Comparison of ENCODE assay signal across 15 mouse cellular contexts in genomic region chr10:25405551-25405950, GRCm38 (mm10). TPM values are rescaled to one million over a fixed set of nuclear protein-coding genes. Genes with fewer than 3 reads are reported as not detected.
DNase-seq lines count a peak whose midpoint lies in the region.
"Had no signal": no experiment of that assay in that cellular context is flagged by ENCODE, and none has a peak within 500 bp of the region (broad histone marks: within the 10 kb centered on the region; RNA-seq: fewer than 3 reads in every experiment).

No protein-coding gene starts in this region.

- DNase-seq in heart, adult 11 months: peak; percentile 80
- no peak for DNase-seq in heart, postnatal 4 days
- peak; percentile 78 for DNase-seq in A20 (ENCODE audit: low read depth, low spot score)
- DNase-seq in cerebellum, postnatal 25 days: no peak
- DNase-seq: adrenal gland, adult 2 months; adrenal gland, adult 8-10 months; adrenal gland, postnatal 10 days; adrenal gland, postnatal 14 days; adrenal gland, postnatal 25 days; adrenal gland, postnatal 36 days; B cell, adult 2 months; cerebellum, adult 11 months; cerebellum, adult 11-12 months; cerebellum, adult 18-20 months; cerebellum, adult 2 months had no signal

RNA-seq across cellular contexts. Expression of gene Epb41l2, which starts 46.0 kb away (rescaled TPM):
- total RNA-seq in heart, postnatal 4 days (2021): 10 to 100 TPM; 90.5 to 91.5 TPM

Comparison
In these comparisons a context has a peak if more than half of its experiments do, and no peak if none do; other contexts are left out.
1. DNase-seq: peak in heart, adult 11 months (single experiment) and A20 (single experiment); none in heart, postnatal 4 days (single experiment) and cerebellum, postnatal 25 days (0 of 2).